Mouse (Mus musculus) CH12.LX (cell line): ENCODE data around the gene Tex44. TPM values are rescaled to one million over a fixed set of nuclear protein-coding genes. Genes with fewer than 3 reads are reported as not detected.

Source experiments
- DNase-seq: peaks from one replicate; pipeline ENCODE4 v3.0.0-alpha.2; 2013; ENCODE audit errors: extremely low read depth
- H3K27ac ChIP-seq: 2 replicates; pipeline ENCODE4 v1.5.1; 2012; ENCODE audit warnings: low read depth, mild to moderate bottlenecking, control low read depth, moderate library complexity; ENCODE audit not compliant: insufficient read depth
- H3K27me3 ChIP-seq: replicated peaks from 2 replicates; pipeline ENCODE3; 2012; ENCODE audit warnings: inconsistent platforms
- H3K36me3 ChIP-seq, 2 experiments: replicated peaks in 1 of 2; 2 replicates each; pipeline versions ENCODE3 to v1.6.1; 2012; ENCODE audit warnings: inconsistent platforms in 1 of 2, low read length in 1 of 2, mild to moderate bottlenecking in 1 of 2, mixed read lengths in 1 of 2, moderate library complexity in 1 of 2; ENCODE audit not compliant: control insufficient read depth in 1 of 2, insufficient read depth in 1 of 2
- H3K4me1 ChIP-seq, 2 experiments: 2 replicates each; pipeline ENCODE4 v1.6.1; 2012; ENCODE audit warnings: inconsistent platforms in 1 of 2, moderate library complexity in 1 of 2; ENCODE audit not compliant: insufficient read depth in 2 of 2, control insufficient read depth in 1 of 2
- H3K4me2 ChIP-seq: 2 replicates; pipeline ENCODE4 v1.6.1; 2012; ENCODE audit warnings: low read depth, mild to moderate bottlenecking, control low read depth; ENCODE audit not compliant: poor library complexity, insufficient read depth, severe bottlenecking
- H3K4me3 ChIP-seq, 3 experiments: fragments of 150-350 bp in 1 of 3; sonication (generic) in 1 of 3; replicated peaks in 1 of 3; 2 replicates each; pipeline versions ENCODE3 to v1.5.1; 2011 to 2012; ENCODE audit warnings: low read depth in 2 of 3, low read length in 2 of 3, mild to moderate bottlenecking in 2 of 3, moderate library complexity in 2 of 3, control low read depth in 1 of 3, improper control_type of control experiment in 1 of 3, inconsistent platforms in 1 of 3, mixed read lengths in 1 of 3; ENCODE audit not compliant: poor library complexity in 1 of 3
- H3K79me2 ChIP-seq: replicated peaks from 2 replicates; pipeline ENCODE4 v1.6.1; 2012; ENCODE audit warnings: mild to moderate bottlenecking, moderate library complexity; ENCODE audit not compliant: control insufficient read depth, poor library complexity, insufficient read depth, severe bottlenecking; ENCODE audit errors: extremely low read depth
- H3K9ac ChIP-seq: 2 replicates; pipeline ENCODE4 v1.6.1; 2012; ENCODE audit warnings: low read depth, mild to moderate bottlenecking, control low read depth, moderate library complexity; ENCODE audit not compliant: insufficient read depth
- H3K9me3 ChIP-seq: replicated peaks from 2 replicates; pipeline ENCODE3; 2012; ENCODE audit warnings: low read length, inconsistent platforms, mixed read lengths
- CHD2 ChIP-seq: IDR thresholded peaks from 2 replicates; pipeline ENCODE4 v1.6.1; 2011; ENCODE audit warnings: low read length, improper control_type of control experiment
- CTCF ChIP-seq, 2 experiments: IDR thresholded peaks in 1 of 2; conservative IDR thresholded peaks in 1 of 2; 2 replicates each; pipeline ENCODE4 v1.5.1; 2011 to 2012; ENCODE audit warnings: low read depth in 2 of 2, low read length in 2 of 2, improper control_type of control experiment in 1 of 2, inconsistent platforms in 1 of 2, mild to moderate bottlenecking in 1 of 2, moderate library complexity in 1 of 2
- E2F4 ChIP-seq: IDR thresholded peaks from 2 replicates; pipeline ENCODE4 v1.6.1; 2011; ENCODE audit warnings: low read depth, low read length, improper control_type of control experiment; ENCODE audit not compliant: insufficient replicate concordance
- ELF1 ChIP-seq: IDR thresholded peaks from 2 replicates; pipeline ENCODE4 v1.6.1; 2014; ENCODE audit warnings: low read depth, mild to moderate bottlenecking, inconsistent platforms, low read length, improper control_type of control experiment
- EP300 ChIP-seq: IDR thresholded peaks from 2 replicates; pipeline ENCODE4 v1.6.1; 2011; ENCODE audit warnings: low read length, improper control_type of control experiment
- ETS1 ChIP-seq: conservative IDR thresholded peaks from 2 replicates; pipeline ENCODE4 v1.6.1; 2012; ENCODE audit warnings: low read depth, mild to moderate bottlenecking, inconsistent platforms, low read length, improper control_type of control experiment, moderate library complexity
- GABPA ChIP-seq: IDR thresholded peaks from 2 replicates; pipeline ENCODE4 v1.6.1; 2012; ENCODE audit warnings: low read depth, low read length, improper control_type of control experiment, inconsistent platforms; ENCODE audit not compliant: insufficient replicate concordance
- MEF2A ChIP-seq: IDR thresholded peaks from 2 replicates; pipeline ENCODE4 v1.6.1; 2014; ENCODE audit warnings: low read depth, mild to moderate bottlenecking, inconsistent platforms, low read length, improper control_type of control experiment, borderline replicate concordance
- POLR2AphosphoS2 ChIP-seq: IDR thresholded peaks from 2 replicates; pipeline ENCODE4 v1.6.1; 2011; ENCODE audit warnings: low read depth, low read length, improper control_type of control experiment
- TCF12 ChIP-seq: IDR thresholded peaks from 2 replicates; pipeline ENCODE4 v1.6.1; 2014; ENCODE audit warnings: low read depth, mild to moderate bottlenecking, inconsistent platforms, low read length, improper control_type of control experiment
- UBTF ChIP-seq: IDR thresholded peaks from 2 replicates; pipeline ENCODE4 v1.6.1; 2012; ENCODE audit warnings: low read depth, mild to moderate bottlenecking, inconsistent platforms, low read length, improper control_type of control experiment, moderate library complexity
- USF2 ChIP-seq: conservative IDR thresholded peaks from 2 replicates; pipeline ENCODE4 v1.6.1; 2011; ENCODE audit warnings: low read depth, low read length, improper control_type of control experiment
- ZKSCAN1 ChIP-seq: IDR thresholded peaks from 2 replicates; pipeline ENCODE4 v1.6.1; 2012; ENCODE audit warnings: low read depth, inconsistent platforms, low read length, improper control_type of control experiment, borderline replicate concordance
- ZMIZ1 ChIP-seq: IDR thresholded peaks from 2 replicates; pipeline ENCODE4 v1.6.1; 2012; ENCODE audit warnings: low read depth, mild to moderate bottlenecking, inconsistent platforms, low read length, improper control_type of control experiment
- dilution Hi-C: fragments of 300-500 bp; cut with MboI; formaldehyde crosslinking; loops from 2 replicates; pipeline ENCODE4 v1.14.3; 2020; ENCODE audit warnings: low sequenced_read_pairs; ENCODE audit not compliant: extremely low pct_unique_long_range_greater_than_20kb, extremely low pct_ligation_motif_present
- in situ Hi-C: fragments of 300-500 bp; cut with MboI; formaldehyde crosslinking; loops from 3 replicates; pipeline ENCODE4 v1.14.3; 2019; ENCODE audit warnings: low sequenced_read_pairs, low pct_ligation_motif_present, low pct_unique_long_range_greater_than_20kb, mixed read lengths
- polyA plus RNA-seq: library from polyadenylated mRNA; unstranded; fragments of >175 nt; gene quantifications from 2 replicates; pipeline ENCODE4 v1.2.1, GENCODE M21; 2012; ENCODE audit warnings: low read depth; ENCODE audit not compliant: insufficient read length
- total RNA-seq, 2 experiments: library from RNA; depleted of rRNA; stranded (reverse); fragments of 300-350 nt in 1 of 2; fragments of >200 nt in 1 of 2; gene quantifications; 2 replicates each; pipeline ENCODE4 v1.2.3; 2012 to 2014

Gene Tex44
- total and polyA plus RNA-seq, 3 experiments = not detected

DNA sequence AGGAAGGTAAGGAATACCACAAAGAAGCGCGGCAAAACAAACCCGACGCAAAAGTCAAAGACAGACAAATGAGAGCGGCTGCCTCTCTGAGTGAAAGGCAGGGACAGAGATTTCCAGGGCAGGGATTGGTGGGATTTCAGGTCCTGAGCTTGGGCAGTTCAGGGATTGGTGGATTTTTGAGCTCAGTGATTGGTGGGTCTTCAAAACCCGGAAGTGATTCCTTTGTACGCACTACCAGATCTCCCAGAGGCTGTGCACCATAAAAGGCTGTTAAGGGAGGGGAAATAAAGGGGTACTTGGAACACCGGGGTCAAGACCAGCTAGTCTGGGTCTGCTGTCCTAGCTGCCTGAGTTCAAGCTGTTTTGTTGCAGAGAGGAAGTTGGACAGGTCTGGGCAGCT, 41.3 kb downstream of the Tex44 start:
- Histone ChIP-seq H3K4me3 (no peak overlapping the region), H3K27ac (no peak overlapping the region), H3K4me2 (no peak overlapping the region), H3K4me1 (peaks cover 3 to 26% of the 10 kb centered on the region in 2 experiments; a peak in 2 of 4 replicates), H3K36me3 (no peaks in the 10 kb centered on the region), H3K27me3 (no peaks in the 10 kb centered on the region), H3K9ac (no peak overlapping the region), H3K9me3 (peaks cover 7% of the 10 kb centered on the region), H3K79me2 (no peaks in the 10 kb centered on the region)
- in situ Hi-C loops = no loop called here
- no peak for TF ChIP-seq CHD2
- TF ChIP-seq USF2 = no peak
- TF ChIP-seq EP300 = no peak
- no peak for TF ChIP-seq E2F4
- TF ChIP-seq UBTF = no peak
- no peak for TF ChIP-seq GABPA
- TF ChIP-seq ELF1 = no peak
- TF ChIP-seq ETS1 = no peak
- TF ChIP-seq ZKSCAN1 = no peak
- TF ChIP-seq POLR2AphosphoS2 = no peak
- no peak for TF ChIP-seq MEF2A
- TF ChIP-seq ZMIZ1 = no peak
- dilution Hi-C loops = no loop called here
- no peak for DNase-seq

DNA sequence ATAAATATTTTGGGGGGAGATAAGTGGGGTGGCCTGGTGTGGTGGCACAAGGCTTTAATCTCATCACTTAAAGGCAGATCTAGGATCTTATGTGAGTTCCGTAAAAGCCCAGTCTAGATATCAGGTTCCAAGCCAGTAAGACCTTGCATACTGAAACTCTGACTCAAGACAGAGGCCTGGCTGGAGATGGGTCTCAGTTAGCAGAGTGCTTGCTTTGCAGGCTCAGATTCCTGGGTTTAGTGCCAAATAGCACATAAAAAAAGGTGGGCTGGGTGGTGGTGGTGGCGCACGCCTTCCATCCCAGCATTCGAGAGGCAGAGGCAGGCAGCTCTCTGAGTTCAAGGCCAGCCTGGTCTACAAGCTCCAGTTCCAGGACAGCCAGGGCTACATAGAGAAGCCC, 43.7 kb downstream of the Tex44 start:
- in situ Hi-C loops = no loop called here
- H3K9me3 ChIP-seq = peaks cover 7% of the 10 kb centered on the region
- no peak overlapping the region for H3K4me2 ChIP-seq
- H3K79me2 ChIP-seq = no peaks in the 10 kb centered on the region
- H3K36me3 ChIP-seq = no peaks in the 10 kb centered on the region
- H3K27me3 ChIP-seq = no peaks in the 10 kb centered on the region
- no peak overlapping the region for H3K9ac ChIP-seq
- TF ChIP-seq CTCF (conservative IDR thresholded peaks at IDR 0.05 in 1 of 2, IDR thresholded peaks at IDR 0.05 in 1 of 2; ENCODE audit: low read depth in 2 of 2, low read length in 2 of 2) (no peak), TCF12 (0 out of 2 replicates have a peak, but pooled peaks have one; percentile 15)
- TF ChIP-seq, all 38 proteins: peak for 1
- no peak overlapping the region for H3K4me3 ChIP-seq
- H3K27ac ChIP-seq = no peak overlapping the region
- peaks cover 3 to 33% of the 10 kb centered on the region in 2 experiments; a peak in 2 of 4 replicates for H3K4me1 ChIP-seq
- dilution Hi-C loops = no loop called here
- DNase-seq = no peak
